Mouse (Mus musculus) thymus, adult 2 months (tissue): ENCODE data around the gene Gm10300. TPM values are rescaled to one million over a fixed set of nuclear protein-coding genes. Genes with fewer than 3 reads are reported as not detected.

Experiments used
- DNase-seq: peaks from one replicate; pipeline ENCODE4 v3.0.0; 2021
- H3K27ac ChIP-seq: fragments of 200-500 bp; 2 replicates; pipeline ENCODE4 v1.5.1; 2012; ENCODE audit warnings: low read length, control low read depth; ENCODE audit not compliant: control insufficient read depth, insufficient read depth
- H3K27me3 ChIP-seq: fragments of 200-500 bp; 2 replicates; pipeline ENCODE4 v1.6.1; 2012; ENCODE audit warnings: mild to moderate bottlenecking, low read length, moderate library complexity, mixed read lengths; ENCODE audit not compliant: control insufficient read depth, insufficient read depth
- H3K36me3 ChIP-seq: fragments of 200-500 bp; 2 replicates; pipeline ENCODE4 v1.6.1; 2012; ENCODE audit warnings: mild to moderate bottlenecking, low read length, moderate library complexity; ENCODE audit not compliant: control insufficient read depth, insufficient read depth
- H3K4me1 ChIP-seq: fragments of 200-500 bp; replicated peaks from 2 replicates; pipeline ENCODE4 v1.6.1; 2012; ENCODE audit warnings: low read length; ENCODE audit not compliant: control insufficient read depth, insufficient read depth
- H3K4me3 ChIP-seq: fragments of 200-500 bp; 2 replicates; pipeline ENCODE4 v1.5.1; 2012; ENCODE audit warnings: mild to moderate bottlenecking, low read length, control low read depth, moderate library complexity; ENCODE audit not compliant: control insufficient read depth, insufficient read depth
- CTCF ChIP-seq: fragments of 200-500 bp; IDR thresholded peaks from 2 replicates; pipeline ENCODE4 v1.5.1; 2012; ENCODE audit warnings: mild to moderate bottlenecking, control low read depth, low read length, moderate library complexity, borderline replicate concordance; ENCODE audit not compliant: control insufficient read depth, poor library complexity, insufficient read depth; ENCODE audit errors: extremely low read depth
- POLR2A ChIP-seq: fragments of 200-500 bp; IDR thresholded peaks from 2 replicates; pipeline ENCODE4 v1.6.1; 2012; ENCODE audit warnings: mild to moderate bottlenecking, low read length, control low read depth, moderate library complexity; ENCODE audit not compliant: control insufficient read depth, poor library complexity, insufficient read depth; ENCODE audit errors: extremely low read depth
- WGBS: fragments of 180-500 bp; shearing (Covaris S2); methylation state at CpG from one replicate; pipeline ENCODE4 v1.1.7; 2018; 5-methylcytosine and 5-hydroxymethylcytosine counted together
- polyA plus RNA-seq: library from polyadenylated mRNA; depleted of rRNA; stranded (reverse); fragments of >200 nt; gene quantifications from 2 replicates; pipeline ENCODE4 v1.2.3, GENCODE M21; 2012

Gene Gm10300
- polyA plus RNA-seq, 1 experiment = 0.07 TPM

DNA sequence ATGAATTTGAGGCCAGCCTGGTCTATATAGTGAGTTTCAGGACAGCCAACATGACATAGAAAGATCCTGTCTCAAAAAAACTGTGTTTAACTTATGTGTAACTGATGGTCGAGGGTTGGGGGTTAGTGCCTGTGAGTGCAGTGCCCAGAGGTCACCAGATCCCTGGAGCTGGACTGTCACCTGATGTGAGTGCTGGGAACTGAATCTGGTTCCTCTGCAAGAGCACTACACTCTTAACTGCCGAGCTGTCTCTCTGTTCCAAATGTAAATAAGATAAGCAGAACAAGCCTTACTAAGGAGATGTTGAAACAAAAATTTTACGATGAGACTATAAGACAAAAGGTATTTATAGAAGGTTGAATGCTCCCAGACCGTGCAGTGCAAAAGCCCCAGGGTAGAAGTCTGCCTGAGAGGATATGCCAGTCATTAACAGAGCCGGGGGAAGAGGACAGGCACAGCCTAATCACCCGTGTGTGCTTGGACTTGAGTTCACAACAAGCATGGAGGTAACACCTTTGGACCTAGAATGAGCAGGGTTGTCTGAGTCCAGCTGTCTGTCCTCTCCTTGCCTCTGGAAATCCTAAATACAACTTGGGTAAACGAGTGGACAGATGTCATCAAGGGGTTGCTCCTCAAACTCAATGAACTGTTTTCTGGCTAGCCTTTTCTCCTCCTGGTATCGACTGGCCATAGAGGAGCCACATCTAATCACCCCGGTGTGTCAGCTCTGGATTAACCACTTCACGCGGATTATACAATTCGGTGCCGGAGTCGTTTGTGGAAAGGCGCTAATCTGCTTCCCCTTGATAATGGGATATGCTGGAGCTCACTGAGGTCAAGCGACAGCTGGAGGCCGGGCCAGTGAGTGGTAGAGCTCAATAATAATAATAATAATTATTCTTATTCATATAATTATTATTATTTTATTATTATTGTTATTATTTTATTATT is 11.3 kb upstream of the Gm10300 start:
- TF ChIP-seq CTCF (no peak), POLR2A (no peak)
- no peak for DNase-seq
- H3K27me3 ChIP-seq = no peaks in the 10 kb centered on the region
- H3K36me3 ChIP-seq = no peaks in the 10 kb centered on the region
- H3K4me1 ChIP-seq = no peaks in the 10 kb centered on the region
- WGBS = 94% methylated on average over 17 of the region's 17 CpGs
- H3K27ac ChIP-seq = no peak overlapping the region
- H3K4me3 ChIP-seq = no peak overlapping the region

DNA sequence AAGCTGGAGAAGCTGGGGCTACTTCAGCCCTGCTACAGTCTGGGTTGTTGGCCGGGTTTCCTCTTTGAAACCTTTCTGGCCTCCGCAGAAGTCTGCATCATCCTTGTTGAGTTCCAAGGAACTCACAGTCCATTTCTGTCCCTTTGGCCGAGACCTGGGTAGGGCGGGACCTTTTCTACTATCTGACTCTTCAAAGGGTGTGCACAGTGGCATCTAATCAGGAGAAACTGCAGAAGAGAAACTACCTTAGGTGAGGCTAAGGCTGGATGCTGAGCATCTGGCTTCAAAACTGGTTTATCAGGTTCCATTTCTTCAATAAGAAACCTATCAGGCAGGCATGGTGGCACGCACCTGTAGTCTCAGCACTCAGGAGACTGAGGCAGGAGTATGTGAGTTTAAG is 9.9 kb upstream of the Gm10300 start:
- H3K4me1 ChIP-seq = no peaks in the 10 kb centered on the region
- no peaks in the 10 kb centered on the region for H3K36me3 ChIP-seq
- WGBS = 92% methylated on average over 5 of the region's 5 CpGs
- no peak for TF ChIP-seq CTCF
- no peak for TF ChIP-seq POLR2A
- no peak for DNase-seq
- no peak overlapping the region for H3K27ac ChIP-seq
- H3K27me3 ChIP-seq = no peaks in the 10 kb centered on the region
- no peak overlapping the region for H3K4me3 ChIP-seq

DNA sequence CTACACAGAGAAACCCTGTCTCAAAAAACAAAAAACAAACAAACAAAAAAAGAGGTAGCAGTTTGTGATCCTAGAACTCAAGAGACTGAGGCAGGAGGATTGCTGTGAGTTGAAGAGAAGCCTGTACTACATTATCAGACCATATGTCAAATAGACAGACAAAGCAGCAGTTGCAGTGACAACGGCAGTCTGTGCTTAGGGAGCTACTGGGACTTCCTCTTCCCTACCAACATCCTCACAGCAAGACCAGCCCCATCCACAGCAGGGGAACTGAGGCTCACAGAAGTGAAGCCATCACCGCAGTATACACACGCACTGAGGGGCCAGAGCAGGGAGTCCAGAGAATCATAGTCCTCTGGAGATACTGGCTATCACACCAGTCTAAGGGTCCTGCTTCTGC is 8.9 kb upstream of the Gm10300 start:
- WGBS = 70% methylated on average over 3 of the region's 3 CpGs
- H3K4me1 ChIP-seq = no peaks in the 10 kb centered on the region
- no peak for DNase-seq
- no peak overlapping the region for H3K27ac ChIP-seq
- no peaks in the 10 kb centered on the region for H3K27me3 ChIP-seq
- TF ChIP-seq POLR2A (no peak), CTCF (no peak)
- no peak overlapping the region for H3K4me3 ChIP-seq
- no peaks in the 10 kb centered on the region for H3K36me3 ChIP-seq

DNA sequence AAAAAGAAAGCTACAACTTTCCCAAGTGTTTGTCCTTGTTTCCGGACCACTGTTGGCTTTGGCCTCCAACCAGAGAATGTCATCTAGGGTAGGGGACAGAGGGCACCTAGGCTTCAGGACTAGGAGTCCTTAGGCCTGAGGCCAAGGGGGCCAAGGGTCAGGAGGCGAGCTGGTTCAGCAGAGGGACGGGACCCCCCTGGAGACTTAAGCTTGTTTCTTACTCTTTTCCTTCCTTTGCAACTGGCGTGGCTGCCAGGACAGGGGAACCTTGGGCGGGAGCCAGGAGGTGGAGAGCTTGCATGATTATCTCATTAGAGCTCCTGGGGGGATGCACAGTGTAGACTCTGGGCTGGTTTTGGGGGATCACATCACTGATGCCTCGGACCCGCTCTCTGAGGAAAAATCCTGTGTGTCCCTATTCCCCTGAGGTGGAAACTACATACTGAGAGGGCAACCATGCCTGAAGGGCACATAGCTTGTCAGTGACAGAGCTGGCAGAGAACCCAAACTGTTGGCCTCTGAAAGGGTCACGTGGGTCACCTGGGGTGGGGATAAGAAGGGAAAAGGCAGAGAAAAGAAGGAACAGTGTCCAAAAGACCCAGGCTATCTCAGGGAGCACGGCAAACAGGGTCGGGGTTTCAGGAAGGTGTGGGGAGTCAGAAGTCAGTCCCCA is 8.3 kb upstream of the Gm10300 start:
- WGBS = 91% methylated on average over 10 of the region's 10 CpGs
- DNase-seq = no peak
- no peak overlapping the region for H3K4me3 ChIP-seq
- H3K36me3 ChIP-seq = no peaks in the 10 kb centered on the region
- no peaks in the 10 kb centered on the region for H3K4me1 ChIP-seq
- no peak overlapping the region for H3K27ac ChIP-seq
- H3K27me3 ChIP-seq = no peaks in the 10 kb centered on the region
- TF ChIP-seq CTCF = no peak
- no peak for TF ChIP-seq POLR2A

DNA sequence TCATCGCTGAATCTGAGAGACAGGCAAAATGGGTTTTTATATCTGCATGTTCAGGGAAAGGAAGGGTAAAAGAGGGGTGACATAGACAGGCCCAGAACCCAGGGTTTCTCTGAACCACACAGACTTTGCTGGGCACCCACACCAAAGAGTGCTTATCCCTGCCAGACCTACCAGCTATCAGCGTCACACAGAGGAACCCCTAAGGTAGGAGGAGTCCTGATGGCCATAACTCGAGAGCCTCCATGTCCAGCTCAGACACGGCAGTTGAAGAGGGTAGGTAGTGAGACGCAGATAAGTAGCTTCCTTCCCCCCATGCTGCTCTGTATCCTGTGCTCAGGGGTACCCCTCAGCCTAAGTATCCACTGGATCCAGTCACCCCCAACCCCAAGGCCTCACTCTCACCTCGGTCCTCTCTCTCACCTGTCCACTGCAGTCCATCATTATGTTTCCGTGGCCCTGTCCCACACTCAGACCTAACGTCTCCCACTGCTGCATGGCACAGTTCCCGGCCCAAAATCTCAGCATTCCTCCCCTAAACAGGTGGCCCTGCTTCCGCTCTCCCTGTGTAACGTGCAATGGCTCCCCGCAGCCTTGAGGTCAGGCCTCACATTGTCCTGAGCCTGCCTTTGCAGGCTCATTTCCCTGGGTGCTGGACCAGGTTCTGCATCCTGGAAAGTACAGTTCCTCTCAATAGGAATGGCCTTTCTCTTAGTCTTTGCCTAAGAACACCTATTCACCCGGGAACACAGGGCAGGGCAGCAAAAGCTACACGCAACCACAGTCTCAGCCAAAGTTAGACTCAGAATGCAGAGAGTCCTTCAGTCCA is 7.2 kb upstream of the Gm10300 start:
- Histone ChIP-seq H3K27ac (no peak overlapping the region), H3K4me3 (no peak overlapping the region), H3K27me3 (no peaks in the 10 kb centered on the region), H3K36me3 (no peaks in the 10 kb centered on the region), H3K4me1 (no peaks in the 10 kb centered on the region)
- DNase-seq = no peak
- WGBS = 95% methylated on average over 14 of the region's 14 CpGs
- TF ChIP-seq CTCF = no peak
- TF ChIP-seq POLR2A = no peak

DNA sequence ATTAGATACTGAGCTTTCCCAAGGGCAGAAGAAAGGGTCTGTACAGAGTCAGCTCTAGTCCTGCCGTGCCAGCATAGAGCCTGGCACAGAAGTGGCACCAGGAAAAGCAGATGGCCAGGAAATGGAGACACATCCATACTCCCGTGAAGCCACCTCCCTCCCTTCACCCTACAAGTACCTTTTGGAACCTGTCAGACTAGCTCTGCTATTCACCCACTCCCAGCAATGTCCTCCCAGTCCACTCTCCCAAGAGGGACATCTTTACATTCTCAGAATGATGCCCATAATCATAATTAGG is 6.6 kb upstream of the Gm10300 start:
- no peaks in the 10 kb centered on the region for H3K36me3 ChIP-seq
- DNase-seq = no peak
- no peak overlapping the region for H3K4me3 ChIP-seq
- H3K4me1 ChIP-seq = no peaks in the 10 kb centered on the region
- 90% methylated on average over 2 of the region's 2 CpGs for WGBS
- TF ChIP-seq POLR2A = no peak
- TF ChIP-seq CTCF = no peak
- H3K27ac ChIP-seq = no peak overlapping the region
- no peaks in the 10 kb centered on the region for H3K27me3 ChIP-seq
